Mouse (Mus musculus): Measurements from ENCODE around the gene Ppp5c.

DNA sequence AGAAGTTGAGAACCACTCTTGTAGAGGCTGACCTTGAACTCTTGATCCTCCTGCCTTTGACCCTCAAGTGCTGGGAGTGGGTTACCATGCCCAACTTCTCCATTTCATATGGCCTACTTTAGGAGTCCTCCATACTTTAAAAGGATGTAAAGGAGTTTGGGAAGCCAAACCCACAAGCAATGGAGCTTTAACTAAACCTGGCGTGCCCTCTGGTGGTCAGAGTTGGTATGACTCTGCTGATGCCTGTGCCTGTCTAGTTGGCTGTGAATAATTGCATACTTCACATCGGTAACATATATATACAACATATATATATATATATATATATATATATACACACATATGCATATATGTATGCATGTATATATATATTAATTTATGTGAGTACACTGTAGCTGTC, 38.7 kb upstream of the Ppp5c start:
- TF ChIP-seq CTCF (conservative IDR thresholded peaks at IDR 0.05; ENCODE audit: low read length) (peak; percentile 73), NANOG (IDR thresholded peaks at IDR 0.05; ENCODE audit: borderline replicate concordance, low read length) (no peak)
